Mouse (Mus musculus) hindbrain, embryonic 13.5 days (tissue): Measurements from ENCODE around the gene Fam69a. TPM values are rescaled to one million over a fixed set of nuclear protein-coding genes. Genes with fewer than 3 reads are reported as not detected.
"Not testable (repeated sequence)": the region's sequence is repeated elsewhere in the genome, so short reads cannot be mapped to it uniquely, and the experiment has no call there.

ENCODE experiments used
- ATAC-seq: fragments of 200-750 bp; cut with Nextera tagmentation; 2 replicates; pipeline ENCODE4 v1.8.0; 2017; ENCODE audit warnings: moderate TSS enrichment; ENCODE audit not compliant: low FRiP score
- H3K27ac ChIP-seq: fragments of 300-500 bp; sonication (generic); 2 replicates; pipeline ENCODE4 v1.5.1; 2015; ENCODE audit warnings: inconsistent platforms, mild to moderate bottlenecking, moderate library complexity
- H3K27me3 ChIP-seq: fragments of 300-500 bp; sonication (generic); 2 replicates; pipeline ENCODE4 v1.6.1; 2015; ENCODE audit warnings: mild to moderate bottlenecking, inconsistent platforms
- H3K36me3 ChIP-seq: fragments of 300-500 bp; sonication (generic); 2 replicates; pipeline ENCODE4 v1.6.1; 2015; ENCODE audit warnings: mild to moderate bottlenecking, inconsistent platforms
- H3K4me1 ChIP-seq: fragments of 300-500 bp; sonication (generic); replicated peaks from 2 replicates; pipeline ENCODE4 v1.6.1; 2015; ENCODE audit warnings: inconsistent platforms
- H3K4me2 ChIP-seq: fragments of 300-500 bp; sonication (generic); 2 replicates; pipeline ENCODE4 v1.6.1; 2015; ENCODE audit warnings: inconsistent platforms, mild to moderate bottlenecking, moderate library complexity
- H3K4me3 ChIP-seq: fragments of 300-500 bp; sonication (generic); 2 replicates; pipeline ENCODE4 v1.5.1; 2015; ENCODE audit warnings: mild to moderate bottlenecking, inconsistent platforms
- H3K9ac ChIP-seq: fragments of 300-500 bp; sonication (generic); 2 replicates; pipeline ENCODE4 v1.6.1; 2015; ENCODE audit warnings: mild to moderate bottlenecking, inconsistent platforms
- H3K9me3 ChIP-seq: fragments of 300-500 bp; sonication (generic); 2 replicates; pipeline ENCODE4 v1.6.1; 2016; ENCODE audit warnings: inconsistent platforms
- WGBS: fragments of 180-500 bp; shearing (Covaris S2); methylation state at CpG from one replicate; pipeline ENCODE4 v1.1.7; 2015; 5-methylcytosine and 5-hydroxymethylcytosine counted together
- polyA plus RNA-seq: library from polyadenylated mRNA; unstranded; fragments of >200 nt; fragmentation: Nextera tagmentation; extraction: Ambion mirVana; gene quantifications from 2 replicates; pipeline ENCODE4 v1.2.1, GENCODE M21; 2015

The Fam69a gene
- polyA plus RNA-seq, 1 experiment from 2014 or later, result 44.6 TPM

- H3K36me3 ChIP-seq, result no peaks in the 10 kb centered on the region
- H3K27me3 ChIP-seq, result no peaks in the 10 kb centered on the region
- no peak overlapping the region for H3K4me3 ChIP-seq
- ATAC-seq, result no peak
- no peak overlapping the region for H3K27ac ChIP-seq
- no peaks in the 10 kb centered on the region for H3K9me3 ChIP-seq
- H3K9ac ChIP-seq, result no peak overlapping the region
- 64% methylated on average over 2 of the region's 2 CpGs for WGBS
- no peaks in the 10 kb centered on the region; the same call in 1 of the 2 replicates for H3K4me1 ChIP-seq
- no peak overlapping the region for H3K4me2 ChIP-seq
Measured at GRCm38 (mm10) chr5:107973310-107973709, 13.6 kb downstream of the Fam69a start.

- no peaks in the 10 kb centered on the region for H3K9me3 ChIP-seq
- H3K4me1 ChIP-seq, result no peaks in the 10 kb centered on the region; the same call in 1 of the 2 replicates
- no peak overlapping the region for H3K9ac ChIP-seq
- whole genome bisulfite sequencing, result 83% methylated on average over 13 of the region's 13 CpGs
- H3K4me3 ChIP-seq, result no peak overlapping the region
- no peak overlapping the region for H3K27ac ChIP-seq
- H3K27me3 ChIP-seq, result no peaks in the 10 kb centered on the region
- no peak for ATAC-seq
- no peaks in the 10 kb centered on the region for H3K36me3 ChIP-seq
- no peak overlapping the region for H3K4me2 ChIP-seq
Measured at GRCm38 (mm10) chr5:107972444-107973272, 14.2 kb downstream of the Fam69a start.

DNA sequence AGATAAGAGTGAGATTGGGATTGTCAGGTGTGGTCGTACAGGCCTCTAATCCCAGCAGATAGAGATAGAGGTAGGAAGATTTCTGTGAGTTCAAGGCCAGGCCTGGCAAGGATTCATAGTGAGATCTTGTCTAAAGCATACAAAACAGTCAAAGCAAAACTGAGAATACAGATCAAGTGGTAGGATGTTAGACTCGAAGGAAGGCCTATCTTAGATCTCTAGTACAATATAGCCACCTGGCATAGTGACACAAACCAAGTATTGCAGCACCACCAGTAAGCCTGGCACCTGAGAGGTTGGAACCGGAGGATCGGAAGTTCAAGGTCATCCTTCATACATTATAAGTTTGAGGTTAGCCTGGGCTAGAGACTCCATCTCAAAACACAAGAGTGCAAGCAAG, 15.8 kb downstream of the Fam69a start:
- Histone ChIP-seq H3K9ac (no peak overlapping the region), H3K9me3 (no peaks in the 10 kb centered on the region), H3K36me3 (no peaks in the 10 kb centered on the region), H3K27me3 (no peaks in the 10 kb centered on the region), H3K4me2 (no peak overlapping the region), H3K27ac (no peak overlapping the region), H3K4me1 (no peaks in the 10 kb centered on the region; the same call in 1 of the 2 replicates), H3K4me3 (no peak overlapping the region)
- 94% methylated on average over 4 of the region's 4 CpGs for WGBS
- ATAC-seq, result no peak

GRCm38 (mm10) chr5:107969818-107970217, 17.1 kb downstream of the Fam69a start:
- WGBS, result 82% methylated on average over 1 of the region's 1 CpGs
- H3K27me3 ChIP-seq, H3K9ac ChIP-seq, H3K36me3 ChIP-seq, H3K27ac ChIP-seq, H3K4me2 ChIP-seq, H3K4me1 ChIP-seq, ATAC-seq, H3K9me3 ChIP-seq, H3K4me3 ChIP-seq: not testable (repeated sequence)

- ATAC-seq, result no peak
- WGBS, result 94% methylated on average over 3 of the region's 3 CpGs
Measured at GRCm38 (mm10) chr5:107968079-107968478, 18.8 kb downstream of the Fam69a start.

DNA sequence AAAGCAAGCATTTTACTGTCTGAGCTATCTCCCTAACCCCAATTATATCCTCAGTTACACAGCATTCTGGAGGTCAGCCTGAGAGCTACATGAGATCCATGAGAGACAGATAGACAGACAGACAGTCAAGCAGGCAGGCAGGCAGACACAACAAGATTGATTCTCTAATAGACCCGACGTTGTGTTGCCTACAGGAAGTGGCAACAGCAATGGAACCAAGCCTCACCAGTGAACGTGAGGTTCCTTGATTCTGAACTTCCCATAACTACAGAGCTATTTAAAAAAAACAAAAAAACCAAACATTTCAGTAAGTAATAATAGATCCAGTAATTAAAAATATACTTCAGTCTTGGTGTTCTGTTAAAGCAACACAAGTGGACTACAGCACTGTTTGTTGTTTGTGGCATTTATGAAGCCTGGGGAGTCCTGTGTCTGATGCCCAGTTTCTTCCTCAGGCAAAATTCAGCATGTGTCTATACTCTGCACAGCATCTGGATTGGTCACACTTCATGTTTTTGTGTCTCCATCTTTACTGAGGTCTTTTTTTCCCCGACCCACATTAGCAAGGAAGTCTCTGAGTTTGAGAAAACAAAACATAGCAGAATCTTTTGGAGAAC, 19.9 kb downstream of the Fam69a start:
- H3K9me3 ChIP-seq, result no peaks in the 10 kb centered on the region
- H3K36me3 ChIP-seq, result no peaks in the 10 kb centered on the region
- H3K27me3 ChIP-seq, result no peaks in the 10 kb centered on the region
- WGBS, result 76% methylated on average over 4 of the region's 4 CpGs
- no peak overlapping the region for H3K9ac ChIP-seq
- peaks cover 3% of the 10 kb centered on the region for H3K4me1 ChIP-seq
- H3K4me3 ChIP-seq, result no peak overlapping the region
- no peak overlapping the region for H3K27ac ChIP-seq
- H3K4me2 ChIP-seq, result no peak overlapping the region
- ATAC-seq, result no peak

More at GRCm38 (mm10) chr5:107968079-107968478, 18.8 kb downstream of the Fam69a start:
- H3K27ac ChIP-seq, result no peak overlapping the region
- no peaks in the 10 kb centered on the region for H3K27me3 ChIP-seq
- H3K9ac ChIP-seq, result no peak overlapping the region
- no peak overlapping the region for H3K4me3 ChIP-seq
- no peak overlapping the region for H3K4me2 ChIP-seq
- no peaks in the 10 kb centered on the region for H3K9me3 ChIP-seq
- H3K36me3 ChIP-seq, result no peaks in the 10 kb centered on the region
- no peaks in the 10 kb centered on the region; the same call in 1 of the 2 replicates for H3K4me1 ChIP-seq

GRCm38 (mm10) chr5:107966156-107966555, 20.7 kb downstream of the Fam69a start:
- Histone ChIP-seq H3K4me1 (peaks cover 10% of the 10 kb centered on the region), H3K36me3 (no peaks in the 10 kb centered on the region), H3K27me3 (no peaks in the 10 kb centered on the region), H3K27ac (no peak overlapping the region), H3K4me2 (no peak overlapping the region), H3K4me3 (no peak overlapping the region), H3K9me3 (no peaks in the 10 kb centered on the region), H3K9ac (no peak overlapping the region)
- 74% methylated on average over 3 of the region's 3 CpGs for WGBS
- ATAC-seq, result no peak

DNA sequence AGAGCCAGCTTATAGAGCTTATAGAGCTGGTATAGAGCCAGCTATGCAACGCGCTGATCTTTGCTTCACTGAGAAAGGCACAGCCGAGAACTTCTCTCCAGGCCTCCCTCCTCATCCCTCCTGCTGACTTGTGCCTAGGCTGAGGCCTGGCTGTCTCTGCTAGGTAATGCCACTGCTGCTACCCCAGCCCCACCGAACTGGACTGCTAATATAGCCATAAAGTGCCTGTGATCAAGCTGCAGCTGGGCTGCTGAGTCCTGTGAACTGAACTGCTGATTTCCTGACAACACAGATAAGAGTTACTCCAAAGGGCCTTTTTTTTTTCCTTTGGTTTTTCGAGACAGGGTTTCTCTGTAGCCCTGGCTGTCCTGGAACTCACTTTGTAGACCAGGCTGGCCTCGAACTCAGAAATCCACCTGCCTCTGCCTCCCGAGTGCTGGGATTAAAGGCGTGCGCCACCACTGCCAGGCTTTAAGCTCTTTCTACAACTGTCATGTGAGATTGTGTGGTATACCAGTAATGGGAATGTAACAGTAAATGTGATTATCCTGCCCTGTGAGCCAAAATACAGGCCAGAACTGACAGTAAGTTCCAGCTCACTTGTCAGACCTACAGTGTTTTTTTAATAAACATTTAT, 21.4 kb downstream of the Fam69a start:
- H3K27ac ChIP-seq, result no peak overlapping the region
- ATAC-seq, result no peak
- peaks cover 13% of the 10 kb centered on the region for H3K4me1 ChIP-seq
- H3K4me2 ChIP-seq, result no peak overlapping the region
- 81% methylated on average over 9 of the region's 9 CpGs for WGBS
- no peaks in the 10 kb centered on the region for H3K9me3 ChIP-seq
- no peaks in the 10 kb centered on the region for H3K36me3 ChIP-seq
- no peak overlapping the region for H3K4me3 ChIP-seq
- no peak overlapping the region for H3K9ac ChIP-seq
- no peaks in the 10 kb centered on the region for H3K27me3 ChIP-seq

- 87% methylated on average over 2 of the region's 2 CpGs for WGBS
- no peak for ATAC-seq
Measured at GRCm38 (mm10) chr5:107964031-107964758, 22.7 kb downstream of the Fam69a start.

DNA sequence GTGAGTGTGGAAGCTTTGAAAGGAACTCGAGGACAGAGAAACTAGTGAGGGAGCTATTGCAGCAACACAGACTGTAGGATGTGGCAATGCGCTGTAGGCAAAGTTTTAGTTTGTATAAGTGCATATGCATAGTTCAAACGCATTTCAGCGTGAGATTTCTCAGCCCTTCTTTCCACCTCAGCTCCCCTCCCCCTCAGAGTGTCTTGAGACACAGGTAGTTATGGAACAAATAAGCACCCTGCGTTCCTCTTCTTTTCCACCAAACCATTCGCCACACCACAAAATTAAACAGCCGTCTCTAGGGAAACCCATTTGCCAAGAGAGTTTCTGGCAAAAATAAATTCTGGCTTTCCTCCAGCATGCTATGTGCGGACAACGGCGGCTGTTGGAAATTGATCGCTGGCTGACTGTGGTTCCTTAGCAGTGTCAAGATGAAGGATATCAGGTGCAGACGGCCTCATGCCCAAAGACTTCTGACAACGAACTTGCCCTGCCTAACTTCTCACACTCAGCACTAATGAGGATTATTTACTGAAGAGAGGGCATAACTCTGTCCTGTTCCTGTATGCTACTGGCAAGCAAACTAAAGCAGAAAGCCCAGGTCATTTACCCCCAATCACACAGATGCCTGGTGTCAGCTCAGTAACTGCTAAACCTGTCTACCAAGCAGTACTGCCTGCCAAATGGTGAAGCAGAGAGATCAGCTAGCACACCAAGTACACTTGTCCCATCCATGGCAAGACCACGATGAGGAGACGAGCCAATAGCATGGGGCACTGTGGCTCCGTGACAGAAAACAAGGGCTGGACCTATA, 25.2 kb downstream of the Fam69a start:
- no peak for ATAC-seq
- Histone ChIP-seq H3K4me3 (no peak overlapping the region), H3K36me3 (no peaks in the 10 kb centered on the region), H3K9ac (no peak overlapping the region), H3K9me3 (no peaks in the 10 kb centered on the region), H3K4me1 (peaks cover 13% of the 10 kb centered on the region), H3K4me2 (no peak overlapping the region), H3K27ac (no peak overlapping the region; the same call in 1 of the 2 replicates), H3K27me3 (no peaks in the 10 kb centered on the region)
- WGBS, result 75% methylated on average over 16 of the region's 16 CpGs

More at GRCm38 (mm10) chr5:107964031-107964758, 22.7 kb downstream of the Fam69a start:
- Histone ChIP-seq H3K9ac (no peak overlapping the region), H3K27ac (no peak overlapping the region), H3K27me3 (no peaks in the 10 kb centered on the region), H3K4me2 (no peak overlapping the region), H3K9me3 (no peaks in the 10 kb centered on the region), H3K4me1 (peaks cover 13% of the 10 kb centered on the region), H3K4me3 (no peak overlapping the region), H3K36me3 (no peaks in the 10 kb centered on the region)

DNA sequence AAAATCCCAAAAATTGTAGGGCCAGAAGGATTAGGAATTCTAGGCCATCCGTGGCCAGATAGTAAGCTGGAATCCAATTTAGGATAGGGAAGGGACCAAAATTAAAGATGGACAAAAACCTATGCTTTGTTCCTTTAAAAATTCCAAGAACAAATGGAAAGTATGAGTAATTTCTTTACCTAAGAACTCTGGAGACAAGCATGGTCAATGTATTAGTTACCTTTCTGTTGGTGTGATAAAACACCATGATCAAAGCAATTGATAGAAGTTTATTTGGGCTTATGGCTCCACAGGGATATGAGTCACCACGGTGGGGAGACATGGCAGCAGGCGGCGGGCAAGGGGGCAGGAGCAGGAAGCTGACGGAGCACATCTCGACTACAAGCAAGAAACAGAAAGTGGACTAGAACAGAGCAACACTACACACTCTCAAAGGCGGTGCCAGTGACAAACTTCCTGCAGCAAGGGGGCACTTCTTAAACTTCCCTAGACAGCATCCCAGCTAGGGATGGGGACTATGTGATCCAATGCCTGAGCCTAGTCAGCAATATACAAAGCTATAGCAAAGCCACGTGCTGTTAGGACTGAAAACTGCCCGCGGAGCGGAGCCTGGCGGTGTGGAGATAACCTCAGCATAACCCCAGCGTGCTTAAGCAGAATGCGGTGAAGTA, 26.2 kb downstream of the Fam69a start:
- Histone ChIP-seq H3K4me1 (peaks cover 13% of the 10 kb centered on the region), H3K4me2 (no peak overlapping the region), H3K27me3 (no peaks in the 10 kb centered on the region), H3K36me3 (no peaks in the 10 kb centered on the region), H3K4me3 (no peak overlapping the region), H3K27ac (no peak overlapping the region), H3K9me3 (no peaks in the 10 kb centered on the region), H3K9ac (no peak overlapping the region)
- WGBS, result 74% methylated on average over 14 of the region's 14 CpGs
- no peak for ATAC-seq
